Mouse (Mus musculus) neutrophil, adult 5-6 weeks (primary cell): ENCODE results near the gene Thg1l. TPM values are rescaled to one million over a fixed set of nuclear protein-coding genes. Genes with fewer than 3 reads are reported as not detected.

Experiments
- ATAC-seq: fragments of 151-379, 151-347 bp; 2 replicates; pipeline ENCODE4 v1.8.0; 2017; ENCODE audit warnings: mild to moderate bottlenecking, moderate TSS enrichment; ENCODE audit not compliant: insufficient number of reproducible peaks, poor library complexity, low FRiP score, severe bottlenecking; ENCODE audit errors: extremely low read depth
- total RNA-seq: library from RNA; stranded (forward); fragments of 200-1000 nt; gene quantifications from 2 replicates; pipeline ENCODE4 v1.2.3, GENCODE M21; 2017

The Thg1l gene
- total RNA-seq, 1 experiment from 2014 or later: 4.2 TPM

- no peak for ATAC-seq
Observed at GRCm38 (mm10) chr11:45937478-45937877, 17.8 kb downstream of the Thg1l start.

DNA sequence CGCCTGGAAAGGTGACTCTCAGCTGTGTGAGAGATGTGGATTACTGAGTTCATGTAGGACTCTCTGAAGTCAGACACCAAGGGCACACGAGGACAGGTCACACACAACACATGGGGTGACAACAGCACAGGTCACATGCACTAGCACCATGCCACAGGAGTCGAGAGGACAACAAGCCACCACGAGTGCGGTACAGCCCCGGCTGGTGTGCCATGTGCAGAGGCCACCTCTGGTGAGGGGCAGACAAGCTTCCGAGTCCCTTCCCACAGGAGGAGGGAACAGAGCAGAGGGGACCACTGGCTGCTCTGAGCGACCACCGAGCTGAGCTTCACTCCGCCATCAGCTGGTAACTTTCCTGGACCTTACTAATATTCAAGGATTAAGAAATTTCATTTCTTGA, 22.5 kb downstream of the Thg1l start:
- ATAC-seq: no peak

DNA sequence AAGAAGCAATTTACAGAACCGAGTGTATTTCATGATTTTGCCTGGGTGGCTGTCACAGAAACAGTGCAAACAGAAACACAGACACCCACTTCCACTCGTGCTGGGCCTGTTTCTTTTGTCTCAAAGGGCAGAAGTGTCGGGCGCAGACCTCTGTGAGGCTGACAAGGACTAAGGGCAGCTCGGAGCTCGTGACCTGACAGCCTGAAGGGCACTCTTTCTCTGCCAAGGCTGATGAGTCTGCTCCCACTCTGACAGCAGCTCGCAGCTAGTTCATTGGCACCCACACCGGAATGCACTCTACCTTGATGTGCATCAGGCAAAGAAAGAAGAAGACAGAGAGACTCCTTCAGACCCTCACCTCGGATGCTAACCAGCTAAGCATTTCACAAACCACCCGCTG, 25.8 kb downstream of the Thg1l start:
- ATAC-seq: no peak

DNA sequence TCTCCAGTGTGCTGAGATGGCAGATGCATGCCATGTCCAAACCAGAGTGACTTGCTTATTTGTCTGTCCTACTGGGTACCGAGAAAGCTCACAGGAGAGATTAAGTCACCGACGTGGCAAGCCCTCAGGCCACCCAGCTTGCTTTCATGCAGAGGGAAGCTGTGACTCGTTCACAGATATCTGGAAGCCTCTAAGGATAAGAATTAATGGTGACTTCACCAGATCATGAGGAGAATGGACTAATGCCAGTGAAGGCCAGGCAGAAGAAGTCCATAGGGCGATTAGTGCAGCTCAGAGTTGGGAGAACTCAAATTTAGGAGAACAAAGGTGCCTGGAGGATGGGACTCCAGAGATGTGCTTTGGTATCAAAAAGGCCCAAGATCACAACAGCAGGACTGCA, 27.8 kb downstream of the Thg1l start:
- no peak for ATAC-seq

DNA sequence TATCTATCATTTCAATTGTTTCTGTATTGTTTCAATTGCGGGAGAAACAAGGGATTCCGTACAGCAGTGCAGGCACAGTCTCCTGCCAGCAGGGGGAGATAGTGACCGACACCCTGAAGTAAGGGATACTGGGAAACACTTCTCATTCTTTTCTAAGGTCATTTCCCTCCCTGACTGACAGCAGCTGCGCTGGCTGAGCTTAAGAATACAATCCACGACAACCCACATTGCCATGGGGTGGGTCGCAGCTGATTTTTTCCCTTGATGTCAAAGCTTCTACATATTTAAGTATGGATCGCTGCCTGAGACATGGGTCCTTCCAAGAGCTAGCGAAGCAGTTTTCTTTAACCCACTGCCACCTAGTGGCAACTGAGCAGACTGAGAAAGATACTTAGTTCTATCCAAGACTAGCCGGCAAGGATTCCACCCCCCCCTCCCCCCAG, 28.6 kb downstream of the Thg1l start:
- peak; percentile 75 for ATAC-seq

DNA sequence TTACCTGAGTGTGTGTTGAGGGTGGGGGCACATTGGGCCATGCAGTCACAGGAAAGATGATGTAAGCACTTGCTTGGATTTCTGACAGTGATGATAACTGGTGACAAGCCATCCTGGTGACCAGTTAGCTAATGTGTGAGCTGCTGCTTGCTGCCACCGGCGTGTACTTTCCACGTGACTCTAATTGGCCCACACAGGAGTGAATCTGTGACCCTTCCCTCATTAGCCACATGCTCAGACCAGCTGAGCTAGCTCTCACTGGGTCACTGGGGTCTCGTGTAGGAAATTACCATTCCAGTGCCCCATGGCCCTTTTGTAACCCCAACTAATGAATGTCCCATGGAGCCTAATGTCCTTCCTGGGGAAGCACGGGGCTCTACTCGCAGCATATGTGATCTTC, 29.9 kb downstream of the Thg1l start:
- ATAC-seq: no peak

DNA sequence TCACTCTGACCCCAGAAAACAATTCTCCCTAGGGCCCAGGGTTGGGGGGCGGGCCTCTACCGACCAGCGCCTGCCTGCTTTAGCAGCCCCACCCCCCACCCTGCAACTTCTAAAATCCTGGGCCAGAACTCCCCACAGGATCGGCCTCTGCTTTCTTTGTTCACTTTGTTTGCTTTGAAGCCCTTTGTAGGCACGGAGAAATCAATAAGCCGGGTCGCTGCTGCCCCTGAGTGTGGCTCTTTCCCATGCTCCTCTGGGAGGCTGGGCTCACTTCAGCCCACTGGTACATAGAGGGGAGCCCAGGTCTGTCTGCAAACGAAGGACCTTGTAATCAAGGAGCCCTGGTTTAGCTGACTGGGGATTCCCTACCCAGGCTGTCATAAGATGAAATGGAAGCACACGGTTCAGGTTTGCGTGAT, 33.8 kb downstream of the Thg1l start:
- ATAC-seq: no peak

GRCm38 (mm10) chr11:45921026-45921425, 34.3 kb downstream of the Thg1l start:
- ATAC-seq: no peak

- no peak for ATAC-seq
Observed at GRCm38 (mm10) chr11:45918836-45919235, 36.5 kb downstream of the Thg1l start.

- ATAC-seq: no peak
Observed at GRCm38 (mm10) chr11:45918018-45918417, 37.3 kb downstream of the Thg1l start.

- ATAC-seq: no peak
Observed at GRCm38 (mm10) chr11:45916196-45916595, 39.1 kb downstream of the Thg1l start.

GRCm38 (mm10) chr11:45910701-45911100, 44.6 kb downstream of the Thg1l start:
- ATAC-seq: no peak

DNA sequence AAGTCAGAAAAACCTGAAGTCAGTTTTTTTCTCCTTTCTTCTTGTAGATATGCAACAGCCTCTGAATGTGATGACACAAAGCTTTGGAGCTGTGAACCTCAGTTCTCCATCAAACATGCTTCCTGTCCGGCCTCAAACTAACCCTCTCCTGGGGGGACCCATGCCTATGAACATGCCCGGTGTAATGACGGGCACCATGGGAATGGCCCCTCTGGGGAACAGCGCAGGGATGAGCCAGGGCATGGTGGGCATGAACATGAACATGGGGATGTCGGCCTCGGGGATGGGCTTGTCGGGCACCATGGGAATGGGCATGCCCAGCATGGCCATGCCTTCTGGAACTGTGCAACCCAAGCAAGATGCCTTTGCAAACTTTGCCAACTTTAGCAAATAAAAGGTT, 46.4 kb downstream of the Thg1l start:
- ATAC-seq: no peak

GRCm38 (mm10) chr11:45908070-45908469, 47.2 kb downstream of the Thg1l start:
- no peak for ATAC-seq

DNA sequence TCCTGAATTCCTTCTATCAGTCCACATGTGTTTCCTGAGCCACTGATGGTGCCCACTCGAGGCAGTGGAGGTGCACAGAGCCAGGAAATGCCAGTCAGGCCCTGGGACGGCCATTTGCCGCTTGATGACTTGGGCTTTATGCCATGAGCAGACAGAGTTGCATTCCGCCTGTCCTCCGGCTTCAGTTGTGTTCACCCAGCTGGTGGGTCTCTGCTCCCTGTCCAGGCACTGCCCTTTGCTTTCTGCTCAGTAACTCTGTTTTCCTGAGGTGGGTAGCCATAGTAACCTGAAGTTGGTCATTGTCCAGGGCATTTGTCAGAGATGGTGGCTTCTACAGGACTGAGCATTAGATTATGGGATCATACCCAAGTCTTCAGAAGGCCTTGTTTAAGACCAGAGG, 48.0 kb downstream of the Thg1l start:
- no peak for ATAC-seq

DNA sequence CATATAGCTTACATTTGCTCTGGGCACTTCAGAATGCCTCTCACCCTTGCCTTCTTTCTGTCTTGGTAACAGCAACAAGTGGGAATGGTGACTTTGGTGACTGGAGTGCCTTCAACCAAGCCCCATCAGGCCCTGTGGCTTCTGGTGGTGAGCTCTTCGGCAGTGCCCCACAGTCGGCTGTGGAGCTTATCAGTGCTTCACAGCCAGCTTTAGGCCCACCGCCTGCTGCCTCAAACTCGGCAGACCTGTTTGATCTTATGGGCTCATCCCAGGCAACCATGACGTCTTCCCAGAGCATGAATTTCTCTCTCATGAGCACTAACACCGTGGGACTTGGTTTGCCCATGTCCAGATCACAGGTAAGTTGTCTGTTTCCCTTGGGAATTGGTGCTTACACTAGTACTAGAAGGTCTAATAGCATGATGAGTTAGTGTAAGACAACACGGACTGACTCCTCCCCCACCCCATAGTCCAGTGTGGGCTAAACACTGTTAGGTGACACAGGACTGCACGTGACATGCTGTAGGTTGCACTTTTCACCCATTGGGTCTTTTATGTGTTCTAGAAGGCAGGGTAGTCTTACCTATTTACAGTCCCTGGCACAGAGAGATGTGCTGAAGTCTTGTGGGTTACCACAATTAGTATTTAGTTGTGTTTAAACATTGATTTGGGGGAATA, 49.0 kb downstream of the Thg1l start:
- peak; percentile 6; the same call in 1 of the 2 replicates for ATAC-seq

- no peak for ATAC-seq
Observed at GRCm38 (mm10) chr11:45900233-45901015, 54.9 kb downstream of the Thg1l start.

- ATAC-seq: no peak
Observed at GRCm38 (mm10) chr11:45897392-45897791, 57.9 kb downstream of the Thg1l start.
